Mouse (Mus musculus): ENCODE measurements around the gene Car10. TPM values are rescaled to one million over a fixed set of nuclear protein-coding genes. Genes with fewer than 3 reads are reported as not detected.

The Car10 gene
- polyA plus RNA-seq, 1 experiment from 2014 or later = 5.8 TPM

DNA sequence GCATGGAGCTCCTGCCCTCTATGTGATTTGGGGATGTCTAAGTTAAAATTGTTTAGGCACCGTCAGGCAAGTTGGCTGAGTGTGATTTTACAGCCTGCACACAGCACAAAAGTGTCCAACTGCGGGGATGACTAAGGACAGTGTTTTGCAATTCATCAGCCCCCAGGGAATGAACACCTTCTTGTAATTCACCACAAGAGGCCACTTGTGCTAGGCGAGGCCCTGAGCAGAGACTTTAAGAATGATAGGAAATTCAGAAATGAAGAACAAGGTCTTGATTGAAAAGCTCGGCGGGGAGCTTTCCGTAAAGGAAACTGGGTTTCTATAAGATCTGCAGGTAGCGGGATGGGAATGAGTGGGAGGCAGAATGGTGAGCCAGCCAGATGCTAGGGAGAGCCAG lies 510.9 kb downstream of the Car10 start:
- DNase-seq (ENCODE audit: low spot score) (no peak), ATAC-seq (ENCODE audit: low FRiP score) (no peak)
- Histone ChIP-seq H3K27ac (ENCODE audit: low read depth, low read length) (no peak overlapping the region), H3K4me2 (replicated peaks; ENCODE audit: low read depth, low read length) (no peak overlapping the region), H3K27me3 (ENCODE audit: control insufficient read depth, insufficient read depth, low read length) (no peaks in the 10 kb centered on the region), H3K9ac (ENCODE audit: low read depth, low read length) (no peak overlapping the region), H3K9me3 (ENCODE audit: control insufficient read depth, low read length) (no peaks in the 10 kb centered on the region), H3K4me1 (replicated peaks; ENCODE audit: control insufficient read depth, insufficient read depth, low read length) (no peaks in the 10 kb centered on the region), H3K36me3 (ENCODE audit: control insufficient read depth, insufficient read depth, low read length) (no peaks in the 10 kb centered on the region), H3K4me3 (ENCODE audit: low read depth, low read length) (no peak overlapping the region)
- 41% methylated on average over 7 of the region's 7 CpGs for WGBS

DNA sequence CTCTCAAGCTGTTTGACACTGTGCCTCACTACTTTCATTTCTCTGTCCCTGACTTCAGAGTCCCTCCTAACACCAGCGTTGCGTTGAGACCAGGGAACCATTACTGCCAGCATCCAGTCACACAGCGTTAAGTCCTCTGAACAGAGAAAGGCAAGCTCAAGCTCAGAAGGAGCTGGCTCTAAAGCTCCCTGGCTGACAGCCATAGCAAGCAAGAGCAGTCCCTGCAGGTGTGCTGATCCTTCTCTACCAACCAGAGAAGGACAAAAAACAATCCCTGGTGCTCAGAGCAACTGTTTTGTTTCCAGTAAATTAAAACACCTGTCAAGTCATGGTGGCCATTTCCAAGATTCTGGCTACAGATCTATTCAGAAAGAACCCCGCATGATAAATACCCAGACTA lies 514.2 kb downstream of the Car10 start:
- ATAC-seq (ENCODE audit: low FRiP score) (no peak), DNase-seq (ENCODE audit: low spot score) (no peak)
- H3K9ac ChIP-seq (ENCODE audit: low read depth, low read length) = no peak overlapping the region
- H3K36me3 ChIP-seq (ENCODE audit: control insufficient read depth, insufficient read depth, low read length) = no peaks in the 10 kb centered on the region
- H3K4me2 ChIP-seq (replicated peaks; ENCODE audit: low read depth, low read length) = no peak overlapping the region
- H3K4me3 ChIP-seq (ENCODE audit: low read depth, low read length) = no peak overlapping the region
- no peaks in the 10 kb centered on the region for H3K27me3 ChIP-seq (ENCODE audit: control insufficient read depth, insufficient read depth, low read length)
- no peak overlapping the region for H3K27ac ChIP-seq (ENCODE audit: low read depth, low read length)
- H3K9me3 ChIP-seq (ENCODE audit: control insufficient read depth, low read length) = no peaks in the 10 kb centered on the region
- no peaks in the 10 kb centered on the region for H3K4me1 ChIP-seq (replicated peaks; ENCODE audit: control insufficient read depth, insufficient read depth, low read length)
- WGBS = 88% methylated on average over 4 of the region's 4 CpGs

DNA sequence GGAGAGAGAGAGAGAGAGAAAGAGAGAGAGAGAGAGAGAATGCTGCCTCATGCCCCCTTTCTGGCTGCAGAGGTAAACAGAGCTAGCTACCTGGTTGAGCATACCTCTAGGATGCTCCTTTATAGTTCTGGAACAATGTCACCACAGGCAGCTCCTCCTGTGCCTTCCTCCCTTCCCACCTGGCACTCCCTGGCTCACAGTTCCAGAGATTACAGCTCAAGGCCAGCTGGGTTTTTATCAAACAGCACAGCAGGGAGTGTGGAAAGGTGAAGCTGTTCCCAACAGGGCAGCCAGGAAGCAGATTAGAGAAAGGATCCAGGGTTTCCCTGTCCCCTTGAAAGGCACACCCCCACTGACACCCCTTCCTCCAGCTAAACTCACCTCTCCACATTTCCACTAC lies 517.0 kb downstream of the Car10 start:
- Histone ChIP-seq H3K9ac (ENCODE audit: low read depth, low read length) (no peak overlapping the region), H3K27ac (ENCODE audit: low read depth, low read length) (no peak overlapping the region), H3K4me3 (ENCODE audit: low read depth, low read length) (no peak overlapping the region), H3K36me3 (ENCODE audit: control insufficient read depth, insufficient read depth, low read length) (no peaks in the 10 kb centered on the region), H3K27me3 (ENCODE audit: control insufficient read depth, insufficient read depth, low read length) (no peaks in the 10 kb centered on the region), H3K4me1 (replicated peaks; ENCODE audit: control insufficient read depth, insufficient read depth, low read length) (no peaks in the 10 kb centered on the region), H3K9me3 (ENCODE audit: control insufficient read depth, low read length) (no peaks in the 10 kb centered on the region), H3K4me2 (replicated peaks; ENCODE audit: low read depth, low read length) (no peak overlapping the region)
- ATAC-seq (ENCODE audit: low FRiP score) = no peak
- no peak for DNase-seq (ENCODE audit: low spot score)

DNA sequence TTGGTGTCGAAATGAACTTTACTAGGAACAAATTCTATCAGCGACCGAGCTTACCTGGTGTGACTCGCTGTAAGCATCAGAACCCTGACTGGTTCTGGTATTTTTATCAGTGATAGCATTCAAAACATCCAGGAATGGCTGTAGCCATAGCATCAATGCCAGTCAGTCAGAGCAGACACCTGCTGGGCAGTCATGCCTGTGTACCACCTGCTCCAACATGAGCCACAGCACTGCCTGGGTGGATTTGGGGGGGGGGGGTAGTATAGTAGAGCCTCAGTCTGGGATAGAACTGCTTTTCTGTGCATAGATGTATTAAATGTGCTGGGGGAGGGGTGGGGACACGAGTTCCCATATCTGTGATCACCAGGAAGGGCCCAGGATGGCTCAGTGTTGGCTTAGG lies 525.8 kb downstream of the Car10 start:
- Histone ChIP-seq H3K9ac (ENCODE audit: low read depth, low read length) (no peak overlapping the region), H3K4me2 (replicated peaks; ENCODE audit: low read depth, low read length) (no peak overlapping the region), H3K27me3 (ENCODE audit: control insufficient read depth, insufficient read depth, low read length) (no peaks in the 10 kb centered on the region), H3K27ac (ENCODE audit: low read depth, low read length) (no peak overlapping the region), H3K9me3 (ENCODE audit: control insufficient read depth, low read length) (no peaks in the 10 kb centered on the region), H3K4me3 (ENCODE audit: low read depth, low read length) (no peak overlapping the region), H3K4me1 (replicated peaks; ENCODE audit: control insufficient read depth, insufficient read depth, low read length) (no peaks in the 10 kb centered on the region), H3K36me3 (ENCODE audit: control insufficient read depth, insufficient read depth, low read length) (no peaks in the 10 kb centered on the region)
- WGBS = 81% methylated on average over 5 of the region's 5 CpGs
- ATAC-seq (ENCODE audit: low FRiP score) (no peak), DNase-seq (ENCODE audit: low spot score) (no peak)

DNA sequence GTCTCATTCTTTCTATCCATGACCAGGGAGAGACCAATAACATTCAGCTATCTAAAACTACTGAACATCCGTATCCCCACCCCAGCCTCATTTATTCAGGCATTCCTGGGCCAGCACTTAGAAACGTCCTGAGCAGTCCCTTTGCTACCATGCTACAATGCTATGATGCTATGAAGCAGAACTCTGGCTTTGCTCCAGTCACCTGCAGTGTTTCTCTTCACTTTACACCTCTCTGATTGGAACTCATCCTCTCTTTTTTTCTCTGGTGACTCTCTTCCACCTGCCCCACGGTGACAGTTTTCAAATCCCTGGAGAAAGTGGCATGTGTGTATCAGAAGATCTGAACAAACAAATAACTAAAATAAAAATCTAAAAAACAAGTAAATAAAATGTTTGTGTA lies 541.6 kb downstream of the Car10 start:
- 73% methylated on average over 3 of the region's 3 CpGs for WGBS
- Histone ChIP-seq H3K4me1 (replicated peaks; ENCODE audit: control insufficient read depth, insufficient read depth, low read length) (no peaks in the 10 kb centered on the region), H3K27ac (ENCODE audit: low read depth, low read length) (no peak overlapping the region), H3K36me3 (ENCODE audit: control insufficient read depth, insufficient read depth, low read length) (no peaks in the 10 kb centered on the region), H3K4me3 (ENCODE audit: low read depth, low read length) (no peak overlapping the region), H3K9me3 (ENCODE audit: control insufficient read depth, low read length) (no peaks in the 10 kb centered on the region), H3K9ac (ENCODE audit: low read depth, low read length) (no peak overlapping the region), H3K27me3 (ENCODE audit: control insufficient read depth, insufficient read depth, low read length) (no peaks in the 10 kb centered on the region), H3K4me2 (replicated peaks; ENCODE audit: low read depth, low read length) (no peak overlapping the region)
- ATAC-seq (ENCODE audit: low FRiP score) = no peak
- no peak for DNase-seq (ENCODE audit: low spot score)

- WGBS = 67% methylated on average over 5 of the region's 5 CpGs
- no peak overlapping the region for H3K9ac ChIP-seq (ENCODE audit: low read depth, low read length)
- ATAC-seq (ENCODE audit: low FRiP score) (no peak), DNase-seq (ENCODE audit: low spot score) (no peak)
- H3K9me3 ChIP-seq (ENCODE audit: control insufficient read depth, low read length) = no peaks in the 10 kb centered on the region
- H3K4me2 ChIP-seq (replicated peaks; ENCODE audit: low read depth, low read length) = no peak overlapping the region
- no peak overlapping the region for H3K4me3 ChIP-seq (ENCODE audit: low read depth, low read length)
- no peaks in the 10 kb centered on the region for H3K27me3 ChIP-seq (ENCODE audit: control insufficient read depth, insufficient read depth, low read length)
- no peaks in the 10 kb centered on the region for H3K4me1 ChIP-seq (replicated peaks; ENCODE audit: control insufficient read depth, insufficient read depth, low read length)
- no peak overlapping the region for H3K27ac ChIP-seq (ENCODE audit: low read depth, low read length)
- H3K36me3 ChIP-seq (ENCODE audit: control insufficient read depth, insufficient read depth, low read length) = no peaks in the 10 kb centered on the region
Observed at GRCm38 (mm10) chr11:93640954-93641353, 543.1 kb downstream of the Car10 start.

- Histone ChIP-seq H3K4me2 (replicated peaks; ENCODE audit: low read depth, low read length) (no peak overlapping the region), H3K27ac (ENCODE audit: low read depth, low read length) (no peak overlapping the region), H3K27me3 (ENCODE audit: control insufficient read depth, insufficient read depth, low read length) (no peaks in the 10 kb centered on the region), H3K4me1 (replicated peaks; ENCODE audit: control insufficient read depth, insufficient read depth, low read length) (no peaks in the 10 kb centered on the region), H3K9ac (ENCODE audit: low read depth, low read length) (no peak overlapping the region), H3K9me3 (ENCODE audit: control insufficient read depth, low read length) (no peaks in the 10 kb centered on the region), H3K4me3 (ENCODE audit: low read depth, low read length) (no peak overlapping the region), H3K36me3 (ENCODE audit: control insufficient read depth, insufficient read depth, low read length) (no peaks in the 10 kb centered on the region)
- DNase-seq (ENCODE audit: low spot score) = no peak
- 87% methylated on average over 1 of the region's 1 CpGs for WGBS
- ATAC-seq (ENCODE audit: low FRiP score) = no peak
Observed at GRCm38 (mm10) chr11:93642331-93642730, 544.5 kb downstream of the Car10 start.

DNA sequence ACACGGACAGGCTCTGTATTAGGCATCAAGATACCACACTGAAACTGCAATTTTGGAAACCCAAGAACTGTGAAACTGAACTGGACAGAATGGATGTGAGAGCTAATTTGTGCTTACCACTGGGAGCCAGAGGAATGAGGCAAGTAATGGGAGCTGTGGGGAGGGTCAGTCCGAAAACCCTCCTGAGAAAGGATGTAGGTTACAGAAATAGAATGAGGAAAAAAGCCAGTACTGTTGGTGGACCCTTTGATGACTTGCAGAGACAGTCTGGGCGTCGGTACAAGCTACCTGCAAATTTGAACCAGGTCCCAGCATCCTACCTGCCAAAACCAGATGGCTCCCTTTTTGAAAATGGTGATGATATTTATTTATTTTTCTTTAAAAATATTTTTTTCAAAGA lies 545.2 kb downstream of the Car10 start:
- H3K4me1 ChIP-seq (replicated peaks; ENCODE audit: control insufficient read depth, insufficient read depth, low read length) = no peaks in the 10 kb centered on the region
- H3K4me2 ChIP-seq (replicated peaks; ENCODE audit: low read depth, low read length) = no peak overlapping the region
- no peak for DNase-seq (ENCODE audit: low spot score)
- no peaks in the 10 kb centered on the region for H3K9me3 ChIP-seq (ENCODE audit: control insufficient read depth, low read length)
- H3K27me3 ChIP-seq (ENCODE audit: control insufficient read depth, insufficient read depth, low read length) = no peaks in the 10 kb centered on the region
- H3K36me3 ChIP-seq (ENCODE audit: control insufficient read depth, insufficient read depth, low read length) = no peaks in the 10 kb centered on the region
- 87% methylated on average over 4 of the region's 4 CpGs for WGBS
- H3K4me3 ChIP-seq (ENCODE audit: low read depth, low read length) = no peak overlapping the region
- H3K27ac ChIP-seq (ENCODE audit: low read depth, low read length) = no peak overlapping the region
- no peak overlapping the region for H3K9ac ChIP-seq (ENCODE audit: low read depth, low read length)
- no peak for ATAC-seq (ENCODE audit: low FRiP score)

GRCm38 (mm10) chr11:93643436-93643835 lies 545.6 kb downstream of the Car10 start:
- ATAC-seq (ENCODE audit: low FRiP score) (no peak), DNase-seq (ENCODE audit: low spot score) (no peak)
- H3K9me3 ChIP-seq (ENCODE audit: control insufficient read depth, low read length) = no peaks in the 10 kb centered on the region
- no peak overlapping the region for H3K9ac ChIP-seq (ENCODE audit: low read depth, low read length)
- no peak overlapping the region for H3K4me3 ChIP-seq (ENCODE audit: low read depth, low read length)
- H3K27ac ChIP-seq (ENCODE audit: low read depth, low read length) = no peak overlapping the region
- no peaks in the 10 kb centered on the region for H3K27me3 ChIP-seq (ENCODE audit: control insufficient read depth, insufficient read depth, low read length)
- no peaks in the 10 kb centered on the region for H3K36me3 ChIP-seq (ENCODE audit: control insufficient read depth, insufficient read depth, low read length)
- H3K4me1 ChIP-seq (replicated peaks; ENCODE audit: control insufficient read depth, insufficient read depth, low read length) = no peaks in the 10 kb centered on the region
- WGBS = 93% methylated on average over 9 of the region's 9 CpGs
- H3K4me2 ChIP-seq (replicated peaks; ENCODE audit: low read depth, low read length) = no peak overlapping the region

All from hindbrain, embryonic 11.5 days (tissue).